Comparison of ENCODE assay signal across 20 mouse cellular contexts in genomic region chr1:57301260-57301979, GRCm38 (mm10).
"Had no signal": no experiment of that assay in that cellular context is flagged by ENCODE, and none has a peak within 500 bp of the region (broad histone marks: within the 10 kb centered on the region; RNA-seq: fewer than 3 reads in every experiment).

No protein-coding gene starts in this region.

- H3K9me3 ChIP-seq: limb, embryonic 12.5 days; limb, embryonic 15.5 days; midbrain, embryonic 12.5 days; midbrain, embryonic 15.5 days; neural tube, embryonic 12.5 days; neural tube, embryonic 15.5 days had no signal

- ATAC-seq: liver, postnatal 0 days; lung, postnatal 0 days; midbrain, embryonic 15.5 days had no signal

- H3K27me3 ChIP-seq: limb, embryonic 12.5 days; limb, embryonic 15.5 days; midbrain, embryonic 12.5 days; midbrain, embryonic 15.5 days; neural tube, embryonic 12.5 days; neural tube, embryonic 15.5 days had no signal

- H3K27ac ChIP-seq: limb, embryonic 12.5 days; limb, embryonic 15.5 days; liver, embryonic 14.5 days; macrophage; midbrain, embryonic 12.5 days; midbrain, embryonic 15.5 days; neural tube, embryonic 12.5 days; neural tube, embryonic 15.5 days; stomach, postnatal 0 days had no signal

- H3K36me3 ChIP-seq: limb, embryonic 12.5 days; limb, embryonic 15.5 days; midbrain, embryonic 12.5 days; midbrain, embryonic 15.5 days; neural tube, embryonic 12.5 days; neural tube, embryonic 15.5 days had no signal

- H3K4me3 ChIP-seq: limb, embryonic 12.5 days; limb, embryonic 15.5 days; midbrain, embryonic 12.5 days; midbrain, embryonic 15.5 days; neural tube, embryonic 12.5 days; neural tube, embryonic 15.5 days had no signal

- H3K9ac ChIP-seq: limb, embryonic 12.5 days; limb, embryonic 15.5 days; liver, embryonic 14.5 days; liver, postnatal 0 days; lung, embryonic 14.5 days; midbrain, embryonic 12.5 days; midbrain, embryonic 15.5 days; neural tube, embryonic 12.5 days; neural tube, embryonic 15.5 days had no signal

- H3K4me1 ChIP-seq: limb, embryonic 12.5 days; midbrain, embryonic 12.5 days; midbrain, embryonic 15.5 days; neural tube, embryonic 12.5 days; neural tube, embryonic 15.5 days had no signal

- DNase-seq: kidney, postnatal 10 days; kidney, postnatal 36 days; left cerebral cortex, postnatal 4 days; liver, postnatal 0 days; lung, embryonic 14.5 days; right cerebral cortex, postnatal 14 days; thymus, adult 2 months; thymus, postnatal 14 days; thymus, postnatal 4 days had no signal

- H3K4me2 ChIP-seq: limb, embryonic 12.5 days; limb, embryonic 15.5 days; liver, embryonic 11.5 days; lung, embryonic 14.5 days; midbrain, embryonic 12.5 days; midbrain, embryonic 15.5 days; neural tube, embryonic 12.5 days; neural tube, embryonic 15.5 days had no signal
